Mouse (Mus musculus): ENCODE results near the gene Fbxo28.

DNA sequence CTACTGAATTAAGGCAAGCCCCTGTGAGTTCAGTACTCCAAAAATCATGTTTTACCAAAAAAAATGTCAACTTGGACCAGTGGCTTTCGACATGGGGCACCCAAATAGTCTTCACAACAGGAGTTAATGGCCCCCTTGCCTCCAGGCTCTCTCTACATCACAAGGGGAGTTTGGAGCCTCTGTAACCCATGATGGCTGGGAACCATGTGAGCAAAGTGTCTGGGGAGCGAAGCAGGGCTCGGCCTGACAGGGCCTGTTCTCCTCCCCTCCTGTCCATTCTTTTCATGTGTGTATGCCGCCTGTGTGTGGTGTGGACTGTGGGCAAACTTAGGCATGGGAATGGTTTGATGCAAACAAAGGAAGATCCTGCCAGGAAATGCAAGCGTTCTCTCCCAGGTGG lies 27.2 kb downstream of the Fbxo28 start:
- no peak for TF ChIP-seq POLR2A (IDR thresholded peaks at IDR 0.05; ENCODE audit: low read depth, low read length)
- no peak for TF ChIP-seq CTCF (IDR thresholded peaks at IDR 0.05; ENCODE audit: extremely low read depth, insufficient read depth, insufficient read length, insufficient replicate concordance)
